Mouse (Mus musculus): Measurements from ENCODE around the gene Noc3l. TPM values are rescaled to one million over a fixed set of nuclear protein-coding genes. Genes with fewer than 3 reads are reported as not detected.

Gene Noc3l
- 23.7 TPM for polyA plus RNA-seq (2015; fragmentation: Illumina TruSeq; extraction: RNeasy Lipid Tissue Mini Kit (QIAGEN cat#74804); ENCODE audit: insufficient read depth, low replicate concordance)

DNA sequence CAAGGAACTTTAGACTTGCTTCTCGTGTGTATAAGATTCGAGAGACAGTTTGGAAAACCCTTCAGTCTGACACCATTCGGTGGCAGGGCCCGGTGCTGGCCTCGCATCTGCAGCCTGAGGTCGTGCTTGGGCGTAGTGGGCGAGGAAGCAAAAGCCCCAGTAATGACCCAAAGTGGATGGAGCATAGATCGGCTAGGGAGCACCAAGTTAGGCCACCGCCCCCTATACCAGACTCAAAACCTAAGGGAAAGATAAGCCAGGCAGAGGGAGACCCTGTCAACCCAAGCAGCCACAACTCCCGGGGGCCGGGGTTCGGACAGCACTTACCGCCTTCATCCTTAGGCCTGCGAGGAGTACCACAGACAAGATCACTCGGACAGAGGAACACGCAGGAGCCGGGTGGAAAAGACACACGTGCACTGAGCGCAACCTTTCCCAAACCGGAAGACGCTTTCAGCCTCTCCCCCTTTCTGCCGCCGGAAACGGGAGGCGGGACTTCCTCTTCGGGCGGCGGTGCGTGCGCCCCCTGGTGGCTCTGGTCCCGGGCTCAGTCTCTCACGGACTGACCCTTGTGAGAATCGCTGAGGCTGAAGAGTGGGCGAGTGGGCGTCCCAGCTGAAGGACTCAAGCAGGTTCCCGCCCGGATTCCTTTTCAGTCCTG, at the start of gene Noc3l:
Noc3l (minus strand) TSS at position 472 of the 661 bp plus-strand sequence.

DNA sequence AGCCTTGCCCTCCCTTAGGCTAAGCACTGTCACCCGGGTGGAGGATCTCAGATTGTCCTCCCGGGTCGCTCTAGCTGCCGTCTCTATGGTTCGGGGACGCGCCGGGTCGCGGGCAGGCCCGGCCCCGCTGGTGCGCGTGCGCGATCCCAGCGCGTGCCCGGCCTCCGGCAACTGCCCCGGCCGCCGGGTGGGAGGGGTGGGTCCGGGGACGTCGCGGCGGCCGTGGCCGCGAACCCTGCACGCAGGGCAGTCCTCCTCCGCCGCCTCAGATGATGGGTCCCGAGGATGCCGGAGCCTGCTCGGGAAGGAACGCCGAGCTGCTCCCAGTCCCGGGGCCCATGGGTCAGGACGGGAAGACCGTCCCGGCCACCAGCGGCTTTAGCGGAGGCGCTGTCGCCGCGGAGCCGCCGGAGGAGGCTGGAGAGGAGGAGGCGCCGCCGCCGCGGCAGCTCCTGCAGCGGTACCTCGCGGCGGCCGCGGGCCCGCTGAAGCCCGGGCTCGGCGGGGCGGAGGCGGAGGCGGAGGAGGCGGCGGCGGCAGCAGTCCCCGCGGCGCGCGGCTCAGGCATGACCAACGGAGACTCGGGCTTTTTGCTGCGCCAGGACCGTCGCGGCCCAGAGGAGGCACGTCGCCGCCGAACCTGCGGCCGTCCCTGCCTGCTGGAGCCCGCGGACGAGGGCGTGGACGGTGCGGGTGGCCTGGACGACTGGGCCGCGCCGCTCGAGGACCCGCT, 17.6 kb upstream of the Noc3l start, which contains the start of gene Tbc1d12:
Tbc1d12 (plus strand) TSS at position 142 of the 733 bp plus-strand sequence.

Other genes with a start within 250 kb of the Noc3l start
- 4.5 TPM for gene Tbc1d12, start 17.3 kb upstream of the Noc3l start, polyA plus RNA-seq (2015; fragmentation: Illumina TruSeq; extraction: RNeasy Lipid Tissue Mini Kit (QIAGEN cat#74804); ENCODE audit: insufficient read depth, low replicate concordance)
- 25.0 TPM for gene Hells, start 111.7 kb upstream of the Noc3l start, polyA plus RNA-seq (2015; fragmentation: Illumina TruSeq; extraction: RNeasy Lipid Tissue Mini Kit (QIAGEN cat#74804); ENCODE audit: insufficient read depth, low replicate concordance)
- not detected for gene Cyp2c55, start 187.8 kb upstream of the Noc3l start, polyA plus RNA-seq (2015; fragmentation: Illumina TruSeq; extraction: RNeasy Lipid Tissue Mini Kit (QIAGEN cat#74804); ENCODE audit: insufficient read depth, low replicate concordance)
- gene Cyp2c65, start 241.8 kb upstream of the Noc3l start, polyA plus RNA-seq (2015; fragmentation: Illumina TruSeq; extraction: RNeasy Lipid Tissue Mini Kit (QIAGEN cat#74804); ENCODE audit: insufficient read depth, low replicate concordance), result not detected

Measured in spleen, adult 10 weeks (tissue).